Mouse (Mus musculus) natural killer cell, adult 2 months (primary cell): ENCODE measurements around the gene Abr.

Experiments used
- DNase-seq, 2 experiments: peaks; one replicate each; pipeline ENCODE4 v3.0.0; 2022; ENCODE audit warnings: low spot score in 2 of 2

Abr gene

DNA sequence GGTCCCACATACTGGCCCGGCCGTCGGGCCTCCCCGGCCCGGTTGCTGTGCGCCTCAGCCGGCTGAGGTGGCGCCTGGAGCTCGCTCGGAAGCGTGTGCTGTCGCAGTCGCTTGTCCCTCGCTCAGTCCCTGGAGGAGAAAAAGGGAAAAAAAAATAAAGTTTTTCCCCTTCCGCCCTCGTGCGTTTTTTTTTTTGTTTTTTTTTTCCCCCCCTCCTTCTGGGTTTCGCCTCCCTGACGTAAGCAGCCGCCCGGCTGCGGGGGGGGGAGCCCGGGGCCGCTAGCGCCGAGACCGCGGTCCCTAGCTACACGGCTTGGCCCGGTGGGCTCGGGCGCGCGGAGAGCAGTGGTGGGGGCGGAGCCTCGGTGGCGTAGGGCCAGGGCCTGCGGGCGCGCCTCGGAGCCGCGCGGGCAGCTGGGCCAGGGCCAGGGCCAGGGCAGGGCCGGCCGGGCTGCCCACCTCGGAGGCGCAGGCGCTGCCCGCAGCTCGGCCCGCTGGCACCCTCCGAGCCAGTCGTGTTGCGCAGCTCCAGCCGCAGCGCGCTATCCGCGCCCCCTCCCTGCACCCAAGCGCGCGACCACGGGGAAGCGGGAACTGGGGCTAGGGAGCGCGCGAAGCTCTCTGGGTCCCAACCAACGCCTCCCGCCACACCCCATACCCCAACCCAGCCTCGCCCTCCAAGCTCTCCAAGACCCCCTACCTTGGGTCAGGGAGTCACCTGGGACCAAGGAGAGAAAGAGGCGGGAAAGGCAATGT lies 1.3 kb upstream of the Abr start:
- peak; percentile 5 to 10 for DNase-seq

DNA sequence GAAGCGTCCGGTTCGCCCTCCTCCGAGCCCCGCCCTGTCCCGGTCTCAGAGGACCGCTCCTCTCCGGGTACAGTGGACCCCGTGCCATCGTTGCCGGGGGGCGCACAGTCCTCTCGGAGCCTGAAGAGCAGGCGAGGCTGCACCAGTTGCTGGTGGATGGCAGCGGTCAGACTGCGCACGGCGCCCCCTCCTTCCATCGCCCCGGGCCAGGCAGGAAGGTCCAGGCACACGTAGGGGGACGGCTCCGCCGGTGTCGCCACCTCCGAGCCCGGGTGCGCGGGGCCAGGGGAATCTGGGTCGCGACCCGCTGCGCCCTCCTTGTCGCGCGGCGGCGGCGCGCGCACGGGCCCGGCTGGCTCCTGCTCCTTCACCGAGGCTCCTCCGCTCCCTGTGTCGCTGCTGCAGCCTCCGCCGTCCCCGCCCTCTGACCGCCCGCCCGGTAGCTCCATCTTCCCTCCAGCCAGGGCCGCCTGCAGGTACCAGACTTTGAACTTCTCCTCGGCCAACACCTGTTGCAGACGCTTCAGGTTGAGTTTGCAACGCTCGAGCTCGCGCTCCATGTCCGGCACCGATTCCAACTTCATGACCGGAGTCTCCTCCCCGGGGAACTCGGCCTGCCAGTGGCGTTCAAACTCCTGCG lies 572 bp upstream of the Abr start:
- DNase-seq = peak; percentile 3 to 7

DNA sequence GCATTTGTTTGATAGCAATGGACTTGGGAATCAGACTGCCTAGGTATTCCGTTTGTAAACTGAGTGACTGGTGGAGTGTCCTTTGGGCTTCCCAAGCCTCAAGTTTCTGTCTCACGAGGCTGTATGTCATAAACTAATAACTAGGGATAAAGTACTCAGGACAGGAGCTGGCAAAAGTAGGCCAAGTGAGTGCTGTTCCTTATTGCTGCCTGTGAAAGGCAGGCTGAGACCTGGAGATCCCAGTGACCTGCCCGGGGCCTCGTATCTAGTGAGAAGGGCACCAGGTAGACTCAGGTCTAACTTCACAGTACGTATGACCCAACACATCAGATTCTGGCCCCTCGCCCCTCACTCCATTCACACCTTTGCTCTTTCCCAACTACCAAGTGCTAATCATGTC lies 4.0 kb downstream of the Abr start:
- DNase-seq = no peak

DNA sequence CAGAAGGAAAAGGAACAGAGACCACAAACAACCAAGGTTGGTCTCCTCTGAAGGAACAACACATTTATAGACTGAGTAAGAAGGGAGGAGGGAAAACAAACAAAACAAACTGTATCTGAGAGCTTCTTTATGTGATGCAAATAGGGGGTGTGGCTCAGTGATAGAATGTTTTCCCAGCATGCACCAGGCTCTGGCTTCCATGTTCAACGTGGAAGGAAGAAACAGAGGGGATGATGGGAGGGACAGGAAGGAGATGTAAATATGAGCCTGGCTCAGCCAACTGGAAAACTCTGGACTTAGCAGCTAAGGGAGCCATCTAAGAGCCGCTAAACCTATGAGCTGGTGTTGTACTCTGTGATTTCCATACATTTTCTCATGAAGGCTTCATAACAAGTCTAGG lies 7.9 kb downstream of the Abr start:
- no peak for DNase-seq

DNA sequence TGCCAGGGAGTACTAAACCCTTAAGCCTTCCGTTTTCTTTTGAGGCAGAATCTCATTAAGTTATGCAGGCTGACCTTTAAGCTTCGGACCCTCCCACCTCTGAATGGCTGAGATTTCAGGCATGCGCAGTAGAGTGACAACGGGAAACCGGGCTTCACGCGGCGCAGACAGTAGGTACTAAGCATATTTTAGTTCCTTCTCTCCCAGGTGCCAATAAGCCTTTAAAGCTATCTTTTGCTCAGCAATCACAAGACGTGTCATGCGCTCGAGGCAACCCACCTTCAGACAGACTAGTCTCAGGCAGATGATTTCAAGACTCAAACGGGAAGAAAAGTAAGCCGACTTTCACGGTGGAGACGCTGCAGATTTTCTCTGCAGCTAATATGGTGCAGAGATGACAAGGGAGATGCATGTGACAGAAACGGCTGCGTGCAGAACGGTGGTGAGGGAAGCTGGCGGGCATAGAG lies 9.4 kb downstream of the Abr start:
- DNase-seq = peak in 1 of 2 experiments; percentile 14

DNA sequence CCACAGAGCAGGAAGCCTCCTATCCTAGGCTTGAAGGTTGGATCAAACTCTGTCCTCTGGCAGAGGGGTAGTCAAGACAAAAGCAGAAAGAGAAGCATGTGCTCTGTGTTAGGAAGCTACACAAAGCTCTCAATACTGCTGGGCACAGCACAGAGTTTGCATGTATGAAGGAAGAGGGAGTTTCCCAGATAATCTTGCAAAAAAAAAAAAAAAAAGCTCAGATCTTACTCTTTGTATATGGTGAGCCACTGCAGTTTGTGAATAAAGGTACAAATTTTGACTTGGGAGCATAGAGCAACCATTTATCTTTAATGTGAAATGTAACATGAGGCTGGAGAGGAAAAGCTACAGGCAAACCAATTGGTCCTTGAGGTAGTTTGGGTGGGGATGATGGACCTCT lies 11.2 kb downstream of the Abr start:
- DNase-seq = no peak

DNA sequence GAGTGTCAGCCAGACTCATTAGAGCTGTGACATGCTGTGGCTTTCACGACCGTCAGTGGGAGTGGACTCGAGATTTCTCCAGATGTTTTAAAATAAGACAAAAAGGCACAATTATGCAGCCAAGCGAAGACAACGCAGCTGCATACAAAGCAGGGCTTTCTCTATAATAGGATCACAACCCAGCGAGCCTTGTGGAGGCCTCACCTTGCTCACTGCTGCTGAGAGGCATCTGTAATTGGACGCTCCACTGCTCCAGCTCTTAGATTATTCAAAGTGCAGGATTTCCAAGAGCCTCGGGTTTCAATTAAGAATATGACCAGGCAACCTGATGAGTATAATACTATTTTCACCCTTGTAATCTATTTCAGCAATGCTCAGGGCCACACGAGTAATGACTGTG lies 15.6 kb downstream of the Abr start:
- no peak for DNase-seq

DNA sequence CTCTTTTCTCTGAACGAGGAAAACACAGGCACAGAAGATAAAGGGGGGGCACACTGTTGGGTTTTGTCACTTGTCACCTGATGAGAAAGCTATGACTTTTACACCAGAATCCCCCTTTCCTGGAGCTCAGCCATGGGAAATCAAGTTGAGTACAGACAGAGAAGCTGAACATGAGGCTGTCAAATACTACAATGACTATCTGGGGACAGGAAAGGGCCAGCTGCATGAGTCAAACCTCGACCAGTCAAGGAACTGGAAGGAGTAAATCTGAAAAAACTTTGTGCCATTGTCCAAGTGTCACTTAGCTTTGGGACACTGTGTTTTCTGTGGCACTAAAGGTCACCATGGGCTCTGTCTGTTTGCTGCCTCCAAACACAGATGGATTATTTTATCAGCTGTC lies 22.9 kb downstream of the Abr start:
- DNase-seq = no peak

DNA sequence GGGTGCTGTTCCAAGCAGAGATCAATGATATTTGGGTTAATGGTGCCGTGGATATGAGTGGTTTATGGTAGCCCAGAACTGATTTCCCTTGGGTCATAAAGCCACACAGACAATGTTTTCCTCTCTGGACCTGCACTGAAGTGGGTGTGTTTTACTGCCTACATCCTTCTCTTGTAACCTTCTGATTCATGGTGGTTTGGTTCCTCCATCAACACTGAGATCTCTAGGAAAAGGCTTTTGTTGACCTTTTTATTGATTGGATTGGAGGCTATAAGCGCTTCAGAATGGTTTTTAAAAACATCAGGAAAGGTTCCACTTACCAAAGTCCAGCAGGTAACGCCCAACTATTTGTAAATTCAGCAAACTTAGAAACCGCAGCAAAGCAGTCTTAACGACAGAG lies 23.4 kb downstream of the Abr start:
- no peak for DNase-seq

DNA sequence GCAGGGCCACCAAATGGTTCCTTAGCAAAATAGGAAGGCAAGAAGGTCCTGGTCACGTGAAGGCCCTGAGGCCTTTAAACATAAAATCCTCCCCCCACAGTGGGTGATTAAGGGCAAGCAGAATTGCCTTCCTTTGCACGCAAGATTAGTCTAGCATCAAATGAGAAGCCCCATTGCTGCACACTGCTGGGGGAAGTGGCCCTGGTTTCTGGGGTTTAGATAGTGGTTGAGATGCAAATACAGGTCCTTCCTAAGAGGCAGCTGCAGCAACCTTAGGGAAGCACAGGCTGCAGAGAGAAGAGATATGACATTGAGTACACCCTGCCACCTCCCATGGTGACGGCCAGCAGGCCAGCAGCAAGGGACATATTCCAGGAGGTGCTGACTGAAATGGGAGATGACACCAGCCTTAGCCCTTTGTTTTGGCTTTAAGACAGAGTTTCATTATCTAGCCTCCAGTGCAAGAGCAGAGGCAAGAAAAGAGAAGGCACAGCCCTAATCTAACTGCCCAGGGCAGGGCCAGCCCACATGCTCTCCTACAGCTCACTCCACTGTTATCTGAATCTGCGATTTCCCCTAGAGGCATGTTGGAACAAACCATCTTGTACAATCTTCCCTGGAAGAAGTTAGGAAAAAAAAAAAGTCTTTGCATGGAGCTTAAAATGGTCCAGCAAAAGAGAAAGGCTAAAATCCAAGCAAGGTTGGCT lies 28.3 kb downstream of the Abr start:
- no peak for DNase-seq

DNA sequence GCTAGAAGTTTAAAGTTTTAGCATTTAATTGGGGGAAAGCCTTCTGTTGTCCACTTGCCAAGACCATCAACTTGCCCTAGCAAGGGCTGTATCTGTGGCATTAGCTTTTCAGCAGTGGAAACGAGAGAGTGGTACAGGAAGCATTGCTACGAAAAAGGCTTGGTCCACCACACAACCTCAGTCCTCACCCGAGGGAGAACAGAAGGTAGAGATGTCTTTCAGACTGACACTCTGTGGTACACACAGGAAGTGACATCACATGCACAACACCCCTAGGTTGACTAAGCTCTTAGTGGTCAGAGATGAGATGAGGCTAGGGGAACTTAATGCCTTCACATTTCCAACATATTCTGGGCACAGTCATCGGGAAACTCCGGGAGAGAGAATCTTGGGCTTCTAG lies 32.4 kb downstream of the Abr start:
- peak; percentile 13 to 39 for DNase-seq

DNA sequence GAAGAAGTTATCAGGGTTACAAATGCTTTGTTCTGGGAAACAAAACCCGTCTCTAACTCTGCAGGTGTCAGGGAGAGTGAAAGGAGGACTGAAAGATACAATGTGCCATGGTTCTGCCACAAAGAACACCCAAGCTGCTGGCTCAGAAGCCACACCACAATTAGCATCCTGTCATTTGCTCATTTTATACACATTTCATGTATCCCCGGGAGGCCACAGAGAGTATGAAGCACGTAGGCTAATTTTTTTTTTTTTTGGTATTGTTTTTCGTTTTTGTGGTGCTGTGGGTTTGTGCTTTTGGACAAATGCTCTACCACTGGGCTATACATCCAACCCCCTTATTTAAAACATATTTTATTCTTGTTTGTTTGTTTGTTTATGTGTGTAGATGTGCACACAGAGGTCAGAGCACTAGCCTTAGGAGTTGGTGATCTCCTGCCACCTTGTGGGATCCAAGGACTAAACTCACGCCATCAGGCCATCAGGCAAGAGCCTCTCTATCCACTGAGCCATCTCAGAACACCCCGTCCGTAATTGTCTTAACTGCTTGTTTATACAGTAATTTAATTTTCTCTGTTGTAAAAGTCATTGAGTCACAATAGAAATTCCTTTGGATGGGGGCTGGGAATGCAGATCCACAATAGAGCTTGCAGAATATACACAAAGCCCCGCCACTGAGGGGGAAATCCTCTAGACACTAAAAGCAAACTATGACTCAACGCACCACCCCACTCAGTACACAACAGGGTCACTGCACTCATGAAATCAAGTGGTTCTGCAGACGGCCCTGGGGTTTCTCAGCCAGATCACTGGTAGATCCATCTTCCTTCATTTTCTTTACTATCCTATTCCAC lies 33.3 kb downstream of the Abr start:
- no peak for DNase-seq

DNA sequence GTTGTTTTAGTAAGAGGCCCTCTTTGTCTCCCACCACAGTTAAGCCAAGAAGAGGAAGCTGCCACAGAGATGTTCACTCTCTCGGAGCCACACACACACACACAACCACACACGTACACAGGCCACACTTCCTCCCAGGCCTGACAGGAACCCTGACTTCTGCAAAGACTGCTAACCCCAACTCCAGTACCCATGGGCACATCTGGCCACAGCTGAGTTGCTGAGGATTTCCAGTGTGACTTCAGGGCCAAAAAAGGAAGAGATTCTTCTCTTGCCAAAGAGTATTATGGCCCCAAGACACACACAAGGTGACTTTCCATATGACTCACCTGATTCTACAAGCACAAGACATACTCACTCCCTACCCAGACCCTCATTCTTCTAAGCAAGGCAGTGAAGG lies 34.1 kb downstream of the Abr start:
- DNase-seq = peak; percentile 21 to 57

DNA sequence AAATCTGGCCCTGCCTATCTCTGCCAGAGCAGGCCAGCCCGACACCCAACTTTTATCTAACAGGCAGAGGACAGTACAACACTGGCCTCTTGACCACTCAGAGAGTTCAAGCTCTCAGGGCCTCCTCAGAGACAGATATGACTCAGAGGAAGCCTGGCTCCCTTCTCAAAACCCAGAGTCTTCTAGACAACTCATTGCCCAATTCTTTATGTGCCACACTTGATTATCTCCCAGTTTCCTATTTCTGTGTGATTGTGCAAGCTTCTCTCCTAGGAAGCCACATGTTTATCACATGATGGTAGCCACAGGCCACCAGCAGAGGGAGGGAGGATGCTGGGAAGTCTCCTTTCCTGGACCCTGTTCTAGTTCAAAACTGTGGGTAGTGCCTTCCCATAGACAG lies 34.8 kb downstream of the Abr start:
- peak in 1 of 2 experiments; percentile 10 for DNase-seq

DNA sequence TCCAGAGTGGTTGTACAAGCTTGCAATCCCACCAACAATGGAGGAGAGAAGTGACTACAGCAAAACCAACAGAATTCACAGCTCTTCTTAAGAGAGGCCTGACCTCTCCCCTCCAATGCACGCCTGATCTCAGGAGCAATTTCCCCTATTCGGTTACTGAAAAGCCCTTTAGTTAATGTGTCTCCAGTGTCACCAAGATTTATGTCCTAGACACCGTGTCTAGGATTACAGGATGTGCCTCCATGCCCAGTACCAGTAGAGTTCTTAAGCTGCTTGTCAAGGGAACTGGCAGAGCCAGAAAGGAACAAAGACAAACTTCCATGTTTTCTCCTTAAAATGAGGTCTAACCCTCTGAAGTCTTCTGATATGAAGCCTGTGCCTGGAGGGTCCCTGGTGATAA lies 36.0 kb downstream of the Abr start:
- no peak for DNase-seq

DNA sequence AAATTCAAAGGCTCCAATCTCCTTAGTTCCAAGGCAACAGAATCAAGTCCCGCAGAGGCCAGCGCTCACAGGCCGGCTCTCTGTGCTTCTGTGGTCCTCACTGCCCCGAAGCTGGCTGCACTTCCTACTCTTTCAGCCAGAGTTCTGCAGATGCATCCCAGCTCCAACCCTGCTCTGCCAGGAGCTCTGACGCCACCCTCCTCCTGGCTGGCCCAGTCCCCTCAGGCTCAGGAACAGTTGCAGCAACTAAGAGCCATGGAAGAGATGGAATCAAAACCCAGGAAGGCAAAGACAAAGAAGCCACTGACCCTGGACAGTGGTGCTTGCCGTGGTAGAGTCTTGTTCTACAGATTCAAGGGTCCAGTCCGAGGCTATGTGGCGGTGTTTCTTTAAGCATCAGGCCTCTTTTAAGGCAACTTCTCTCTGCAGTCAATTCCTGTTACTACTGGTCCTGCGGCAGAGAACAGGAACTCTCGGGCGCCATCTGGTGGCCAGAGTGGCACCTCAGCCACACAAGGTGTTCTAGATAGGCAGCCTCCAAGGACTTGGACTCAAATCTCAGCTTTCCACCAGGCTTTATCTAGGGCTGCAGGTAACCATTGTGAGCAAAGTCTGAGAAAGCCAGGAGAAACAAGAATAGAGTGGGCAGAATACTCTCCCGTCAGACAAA lies 44.4 kb downstream of the Abr start:
- peak; percentile 59 to 77 for DNase-seq

DNA sequence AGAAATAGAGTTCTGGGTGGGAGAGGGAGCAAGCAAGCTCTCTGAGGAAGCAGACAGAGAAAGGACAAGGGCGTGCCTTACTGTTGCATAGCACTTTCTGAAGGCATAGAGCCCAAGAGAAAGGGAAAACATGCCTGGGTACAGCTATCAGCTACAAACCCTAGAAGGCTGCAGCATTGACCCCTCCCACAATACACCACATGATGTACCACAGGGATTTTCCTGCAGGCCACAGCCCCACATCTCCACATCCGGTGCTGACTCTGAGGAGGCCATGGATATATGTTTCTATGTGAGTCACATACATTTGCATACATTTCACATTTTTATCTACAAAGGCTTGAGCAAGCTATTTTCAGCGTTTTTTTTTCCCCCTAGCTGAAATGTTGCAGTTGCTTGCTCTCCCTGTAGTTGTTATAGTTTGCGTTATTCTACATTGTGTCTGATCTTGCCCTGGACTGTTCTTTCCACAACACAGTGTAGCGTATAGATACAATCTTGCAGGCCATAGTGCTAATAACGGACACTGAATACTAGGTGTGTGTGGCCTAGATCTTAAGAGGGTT lies 49.2 kb downstream of the Abr start:
- no peak for DNase-seq

DNA sequence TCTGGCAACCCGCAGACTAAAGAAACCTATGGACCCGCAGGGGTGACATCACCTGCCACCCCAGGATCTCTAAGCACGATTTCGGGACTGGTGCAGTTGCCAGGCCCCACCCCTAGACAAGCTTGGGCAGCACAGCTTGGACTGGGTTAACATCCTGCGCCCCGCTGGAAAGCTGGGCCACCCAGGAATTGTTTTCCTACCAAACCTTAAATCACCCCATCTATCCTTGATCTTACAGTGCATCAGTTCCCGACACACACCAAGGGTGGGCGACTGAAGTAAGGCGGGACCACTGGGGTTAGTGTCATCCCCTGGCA lies 50.5 kb downstream of the Abr start:
- DNase-seq = no peak

DNA sequence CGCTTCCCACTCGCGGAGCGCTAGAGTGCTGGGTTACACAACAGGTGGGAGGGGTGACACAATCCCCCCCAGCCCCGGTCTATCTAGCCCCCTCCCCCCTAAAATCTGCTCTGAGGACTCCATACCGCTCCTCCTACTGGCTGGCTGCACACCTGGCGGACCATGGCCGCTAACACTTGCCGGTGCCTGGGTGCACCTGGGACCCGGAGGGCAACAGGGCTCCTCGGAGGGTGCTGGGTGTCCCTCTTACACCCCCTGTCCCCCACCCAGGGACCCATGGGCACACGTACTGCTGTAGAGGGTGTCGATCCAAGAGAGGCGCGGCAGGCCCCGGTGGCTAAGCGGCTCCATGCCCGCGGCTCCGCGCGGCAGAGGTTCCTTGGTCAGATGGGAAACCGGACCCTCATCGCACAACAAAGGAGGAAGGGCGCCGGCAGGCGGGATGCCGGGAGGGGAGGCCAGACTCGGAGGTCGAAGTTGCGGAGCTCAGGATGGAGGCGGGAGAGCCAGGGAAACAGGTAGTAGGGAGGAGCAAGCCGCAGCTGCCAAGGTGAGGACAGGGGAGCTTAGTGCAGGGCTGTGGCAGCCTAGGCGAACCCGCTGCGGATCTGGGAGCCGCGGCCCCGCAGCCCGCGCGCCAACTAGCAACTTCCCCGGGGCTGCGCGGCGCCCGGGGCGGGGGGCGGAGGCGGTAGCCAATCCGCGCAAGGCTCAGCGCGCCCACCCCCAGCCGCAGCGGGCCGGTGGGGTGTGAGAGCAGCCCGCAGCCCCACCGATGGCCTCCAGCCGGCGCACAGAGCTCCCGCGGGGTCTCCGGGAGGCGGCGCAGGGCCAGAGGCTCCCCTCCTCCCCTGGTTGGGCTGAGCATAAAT lies 51.1 kb downstream of the Abr start:
- DNase-seq = no peak

DNA sequence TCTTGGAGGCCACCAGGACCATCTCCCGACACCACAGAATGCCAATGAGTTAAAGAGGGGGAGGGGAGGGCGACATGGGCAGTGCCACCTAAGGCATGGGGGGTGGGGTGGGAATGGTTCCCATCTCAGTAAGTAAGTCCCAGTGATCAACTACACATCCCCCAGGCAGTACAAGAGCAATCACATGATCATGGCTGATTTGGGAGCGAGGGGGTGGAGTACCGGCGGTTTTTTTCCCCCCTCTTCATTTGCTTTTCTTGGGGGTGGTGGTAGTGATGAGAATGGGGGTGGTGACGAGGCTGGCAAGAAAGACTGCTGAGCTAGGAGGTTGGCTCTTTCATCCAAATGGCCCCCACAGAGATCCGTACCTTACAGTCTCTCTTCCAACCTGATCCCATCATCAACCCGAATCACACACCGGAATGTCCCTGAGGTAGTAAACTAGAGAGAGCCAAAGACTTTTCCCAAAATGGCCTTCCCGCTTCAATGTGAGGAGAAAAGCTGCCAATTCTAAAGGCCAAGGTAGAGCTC lies 51.8 kb downstream of the Abr start:
- DNase-seq = no peak
